Mouse (Mus musculus): ENCODE results near the gene Otub1. TPM values are rescaled to one million over a fixed set of nuclear protein-coding genes. Genes with fewer than 3 reads are reported as not detected.

Otub1 gene
- polyA plus RNA-seq (2015; fragmentation: Nextera tagmentation; extraction: Ambion mirVana), result 231 and 241 TPM in 2 replicates

- peak within 1 kb of the TSS; percentile 87 for H3K4me3 ChIP-seq (ENCODE audit: low read length)
- H3K27me3 ChIP-seq (ENCODE audit: insufficient read depth, low read length), result no peaks in the 10 kb centered on the region
- H3K9me3 ChIP-seq (ENCODE audit: low read length), result no peaks in the 10 kb centered on the region
- H3K36me3 ChIP-seq (ENCODE audit: insufficient read depth, low read length), result peaks cover 29% of the 10 kb centered on the region
- peak; percentile 97 for ATAC-seq (ENCODE audit: low FRiP score, low TSS enrichment)
- peak within 1 kb of the TSS; percentile 86 for H3K4me2 ChIP-seq (replicated peaks; ENCODE audit: low read depth, low read length)
- H3K9ac ChIP-seq (replicated peaks; ENCODE audit: low read length), result peak within 1 kb of the TSS; percentile 82
- H3K4me1 ChIP-seq (ENCODE audit: insufficient read depth, low read length), result peaks cover 25% of the 10 kb centered on the region
- peak within 1 kb of the TSS; percentile 98 for H3K27ac ChIP-seq (ENCODE audit: low read length)
- under 1% methylated on average over 59 of the region's 79 CpGs for WGBS
Observed at GRCm38 (mm10) chr19:7205753-7206736, at the start of gene Otub1. Gene Otub1 (minus strand): TSS chr19:7206316.

GRCm38 (mm10) chr19:7246021-7246420, 39.9 kb upstream of the Otub1 start:
- no peaks in the 10 kb centered on the region for H3K36me3 ChIP-seq (ENCODE audit: insufficient read depth, low read length)
- no peak overlapping the region for H3K4me2 ChIP-seq (replicated peaks; ENCODE audit: low read depth, low read length)
- no peak for ATAC-seq (ENCODE audit: low FRiP score, low TSS enrichment)
- peaks cover 5% of the 10 kb centered on the region for H3K4me1 ChIP-seq (ENCODE audit: insufficient read depth, low read length)
- 71% methylated on average over 3 of the region's 3 CpGs for WGBS
- no peaks in the 10 kb centered on the region for H3K9me3 ChIP-seq (ENCODE audit: low read length)
- no peak overlapping the region for H3K9ac ChIP-seq (replicated peaks; ENCODE audit: low read length)
- no peak overlapping the region for H3K27ac ChIP-seq (ENCODE audit: low read length)
- no peaks in the 10 kb centered on the region for H3K27me3 ChIP-seq (ENCODE audit: insufficient read depth, low read length)
- no peak overlapping the region for H3K4me3 ChIP-seq (ENCODE audit: low read length)

- Histone ChIP-seq H3K36me3 (ENCODE audit: insufficient read depth, low read length) (0 out of 2 replicates have a peak, but pooled peaks cover 7% of the 10 kb centered on the region), H3K4me1 (ENCODE audit: insufficient read depth, low read length) (peaks cover 23% of the 10 kb centered on the region), H3K27ac (ENCODE audit: low read length) (peak within 1 kb of the TSS; percentile 88), H3K27me3 (ENCODE audit: insufficient read depth, low read length) (no peaks in the 10 kb centered on the region), H3K4me2 (replicated peaks; ENCODE audit: low read depth, low read length) (peak within 1 kb of the TSS; percentile 73), H3K4me3 (ENCODE audit: low read length) (peak within 1 kb of the TSS; percentile 76), H3K9ac (replicated peaks; ENCODE audit: low read length) (peak within 1 kb of the TSS; percentile 81), H3K9me3 (ENCODE audit: low read length) (no peaks in the 10 kb centered on the region)
- WGBS, result under 1% methylated on average over 80 of the region's 80 CpGs
- ATAC-seq (ENCODE audit: low FRiP score, low TSS enrichment), result peak; percentile 97
Observed at GRCm38 (mm10) chr19:7240782-7241690, 34.9 kb upstream of the Otub1 start, which contains the start of gene Naa40. Gene Naa40 (minus strand): TSS chr19:7241183.

GRCm38 (mm10) chr19:7240291-7240690, 34.2 kb upstream of the Otub1 start:
- 0 out of 2 replicates have a peak, but pooled peaks cover 7% of the 10 kb centered on the region for H3K36me3 ChIP-seq (ENCODE audit: insufficient read depth, low read length)
- H3K27ac ChIP-seq (ENCODE audit: low read length), result peak overlapping the region; percentile 88
- H3K9me3 ChIP-seq (ENCODE audit: low read length), result no peaks in the 10 kb centered on the region
- WGBS, result 1% methylated on average over 13 of the region's 13 CpGs
- peaks cover 24% of the 10 kb centered on the region for H3K4me1 ChIP-seq (ENCODE audit: insufficient read depth, low read length)
- no peaks in the 10 kb centered on the region for H3K27me3 ChIP-seq (ENCODE audit: insufficient read depth, low read length)
- peak overlapping the region; percentile 73 for H3K4me2 ChIP-seq (replicated peaks; ENCODE audit: low read depth, low read length)
- peak overlapping the region; percentile 81 for H3K9ac ChIP-seq (replicated peaks; ENCODE audit: low read length)
- ATAC-seq (ENCODE audit: low FRiP score, low TSS enrichment), result peak; percentile 13
- peak overlapping the region; percentile 76 for H3K4me3 ChIP-seq (ENCODE audit: low read length)

- H3K36me3 ChIP-seq (ENCODE audit: insufficient read depth, low read length), result 0 out of 2 replicates have a peak, but pooled peaks cover 7% of the 10 kb centered on the region
- ATAC-seq (ENCODE audit: low FRiP score, low TSS enrichment), result no peak
- H3K27me3 ChIP-seq (ENCODE audit: insufficient read depth, low read length), result no peaks in the 10 kb centered on the region
- WGBS, result 83% methylated on average over 3 of the region's 3 CpGs
- H3K27ac ChIP-seq (ENCODE audit: low read length), result no peak overlapping the region
- H3K4me3 ChIP-seq (ENCODE audit: low read length), result peak overlapping the region; percentile 76
- H3K4me1 ChIP-seq (ENCODE audit: insufficient read depth, low read length), result peaks cover 24% of the 10 kb centered on the region
- peak overlapping the region; percentile 73 for H3K4me2 ChIP-seq (replicated peaks; ENCODE audit: low read depth, low read length)
- H3K9ac ChIP-seq (replicated peaks; ENCODE audit: low read length), result no peak overlapping the region; the same call in 1 of the 2 replicates
- H3K9me3 ChIP-seq (ENCODE audit: low read length), result no peaks in the 10 kb centered on the region
Observed at GRCm38 (mm10) chr19:7239574-7239973, 33.5 kb upstream of the Otub1 start.

DNA sequence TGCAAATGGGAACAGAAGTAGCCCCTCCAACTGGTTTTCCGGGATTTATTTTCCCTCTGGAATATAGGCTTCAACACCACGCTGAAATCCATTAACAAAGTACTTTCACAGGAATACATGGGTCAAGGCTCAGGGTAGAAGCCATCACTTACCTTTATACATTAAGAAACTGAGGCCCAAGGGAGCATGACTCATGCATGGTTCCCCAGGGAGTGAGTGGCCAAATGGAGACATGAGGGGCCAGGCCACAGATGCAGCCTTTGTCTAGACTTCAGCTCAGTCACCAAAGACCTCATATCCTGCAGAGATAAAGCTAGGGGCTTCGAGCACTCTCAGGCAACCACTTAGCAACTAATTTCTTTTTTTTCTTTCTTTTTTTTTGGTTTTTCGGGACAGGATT, 30.6 kb upstream of the Otub1 start:
- H3K9ac ChIP-seq (replicated peaks; ENCODE audit: low read length), result no peak overlapping the region
- H3K27me3 ChIP-seq (ENCODE audit: insufficient read depth, low read length), result no peaks in the 10 kb centered on the region
- H3K9me3 ChIP-seq (ENCODE audit: low read length), result no peaks in the 10 kb centered on the region
- peaks cover 24% of the 10 kb centered on the region for H3K4me1 ChIP-seq (ENCODE audit: insufficient read depth, low read length)
- ATAC-seq (ENCODE audit: low FRiP score, low TSS enrichment), result no peak
- no peak overlapping the region for H3K27ac ChIP-seq (ENCODE audit: low read length)
- no peak overlapping the region for H3K4me2 ChIP-seq (replicated peaks; ENCODE audit: low read depth, low read length)
- peaks cover 13% of the 10 kb centered on the region; the same call in 1 of the 2 replicates for H3K36me3 ChIP-seq (ENCODE audit: insufficient read depth, low read length)
- no peak overlapping the region for H3K4me3 ChIP-seq (ENCODE audit: low read length)
- 89% methylated on average over 4 of the region's 4 CpGs for WGBS

DNA sequence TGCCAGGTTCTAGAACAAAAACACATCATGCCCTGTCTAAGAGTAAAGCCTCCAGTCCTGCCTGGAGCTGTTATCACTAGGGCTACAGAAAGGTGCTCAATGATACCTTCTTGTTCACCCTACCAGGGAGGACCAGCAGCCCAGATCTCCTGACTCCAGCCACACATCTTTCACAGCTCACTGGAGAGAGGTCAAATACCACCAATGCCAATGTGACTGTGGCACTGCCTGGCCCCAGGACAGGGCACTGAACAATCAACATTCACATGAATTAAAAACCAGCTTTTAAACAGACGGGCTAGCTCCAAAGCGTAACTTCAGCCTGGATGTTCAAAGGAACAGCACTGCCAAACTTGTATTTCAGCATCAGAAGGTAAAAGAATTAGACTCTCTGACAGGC, 29.9 kb upstream of the Otub1 start:
- Histone ChIP-seq H3K4me2 (replicated peaks; ENCODE audit: low read depth, low read length) (no peak overlapping the region), H3K27me3 (ENCODE audit: insufficient read depth, low read length) (no peaks in the 10 kb centered on the region), H3K4me3 (ENCODE audit: low read length) (no peak overlapping the region), H3K27ac (ENCODE audit: low read length) (no peak overlapping the region), H3K4me1 (ENCODE audit: insufficient read depth, low read length) (peaks cover 19% of the 10 kb centered on the region), H3K9ac (replicated peaks; ENCODE audit: low read length) (0 out of 2 replicates have a peak overlapping the region, but pooled peaks have one; percentile 7), H3K36me3 (ENCODE audit: insufficient read depth, low read length) (peaks cover 19% of the 10 kb centered on the region; the same call in 1 of the 2 replicates), H3K9me3 (ENCODE audit: low read length) (no peaks in the 10 kb centered on the region)
- WGBS, result 80% methylated on average over 2 of the region's 2 CpGs
- no peak for ATAC-seq (ENCODE audit: low FRiP score, low TSS enrichment)

DNA sequence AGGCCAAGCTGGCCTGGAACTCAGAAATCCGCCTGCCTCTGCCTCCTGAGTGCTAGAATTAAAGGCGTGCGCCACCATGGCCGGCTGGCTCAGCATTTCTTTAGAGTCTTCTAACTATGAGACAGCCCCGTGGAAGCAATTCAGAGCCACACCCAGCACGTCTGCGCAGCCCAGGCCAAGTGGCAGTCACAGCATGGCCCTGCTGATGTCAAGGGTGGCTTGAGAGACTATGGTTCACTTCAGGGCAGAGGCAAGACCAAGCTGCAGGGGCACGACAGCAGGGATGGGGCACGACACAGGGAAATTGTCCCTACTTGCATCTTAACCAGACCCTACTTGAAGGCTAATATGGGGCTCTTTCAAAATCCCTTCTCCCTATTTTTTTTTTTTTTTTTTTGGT, 29.3 kb upstream of the Otub1 start:
- 90% methylated on average over 9 of the region's 9 CpGs for WGBS

DNA sequence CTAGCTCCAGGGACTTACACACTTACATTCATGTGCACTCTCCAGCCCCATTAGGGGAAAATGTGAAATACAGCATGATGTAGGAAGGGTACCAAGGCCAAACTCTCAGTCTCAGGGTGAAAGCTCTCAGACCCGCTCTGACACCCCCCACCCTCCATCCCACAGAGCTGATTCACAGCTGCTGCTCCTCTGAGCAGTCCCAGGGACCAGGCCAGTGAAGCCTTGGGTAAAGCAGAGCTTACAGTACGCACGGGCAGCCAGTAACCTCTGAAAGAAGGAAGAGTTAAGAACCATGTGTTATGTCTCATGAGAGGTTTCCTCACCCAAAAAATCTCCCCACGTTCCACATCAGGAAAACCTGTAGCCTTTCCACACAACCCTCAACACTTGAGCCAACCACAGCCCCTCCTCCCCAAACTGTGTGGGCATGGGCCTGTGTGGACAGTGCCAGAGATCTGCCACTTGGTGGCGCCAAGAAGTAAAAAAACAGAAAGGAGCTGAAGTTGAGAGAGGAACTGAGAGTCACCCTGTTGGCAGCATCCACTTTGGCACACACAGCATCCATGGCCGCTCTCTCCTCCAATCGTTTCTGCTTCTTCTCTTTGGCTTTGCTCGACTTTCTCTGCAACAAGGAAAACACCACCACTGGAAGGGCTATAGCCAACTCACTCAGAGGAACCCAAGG, 28.6 kb upstream of the Otub1 start:
- Histone ChIP-seq H3K9ac (replicated peaks; ENCODE audit: low read length) (no peak overlapping the region), H3K36me3 (ENCODE audit: insufficient read depth, low read length) (peaks cover 24% of the 10 kb centered on the region), H3K27ac (ENCODE audit: low read length) (no peak overlapping the region), H3K9me3 (ENCODE audit: low read length) (no peaks in the 10 kb centered on the region), H3K4me3 (ENCODE audit: low read length) (no peak overlapping the region), H3K4me1 (ENCODE audit: insufficient read depth, low read length) (peaks cover 12% of the 10 kb centered on the region), H3K4me2 (replicated peaks; ENCODE audit: low read depth, low read length) (no peak overlapping the region), H3K27me3 (ENCODE audit: insufficient read depth, low read length) (no peaks in the 10 kb centered on the region)
- peak; percentile 85 for ATAC-seq (ENCODE audit: low FRiP score, low TSS enrichment)
- WGBS, result 61% methylated on average over 8 of the region's 8 CpGs

More for the DNA sequence above, 29.3 kb upstream of the Otub1 start:
- Histone ChIP-seq H3K36me3 (ENCODE audit: insufficient read depth, low read length) (peaks cover 19% of the 10 kb centered on the region; the same call in 1 of the 2 replicates), H3K4me1 (ENCODE audit: insufficient read depth, low read length) (peaks cover 19% of the 10 kb centered on the region), H3K4me3 (ENCODE audit: low read length) (no peak overlapping the region), H3K9ac (replicated peaks; ENCODE audit: low read length) (no peak overlapping the region), H3K9me3 (ENCODE audit: low read length) (no peaks in the 10 kb centered on the region), H3K27me3 (ENCODE audit: insufficient read depth, low read length) (no peaks in the 10 kb centered on the region), H3K27ac (ENCODE audit: low read length) (no peak overlapping the region), H3K4me2 (replicated peaks; ENCODE audit: low read depth, low read length) (no peak overlapping the region)
- ATAC-seq (ENCODE audit: low FRiP score, low TSS enrichment), result no peak
